Mouse (Mus musculus): ENCODE measurements at regions not wholly inside any gene's neighbourhood (a gene's known extent, or its start where the extent isn't known, plus 50 kb on each side); places are given as distances from the start of the nearest gene placed in this dataset.

DNA sequence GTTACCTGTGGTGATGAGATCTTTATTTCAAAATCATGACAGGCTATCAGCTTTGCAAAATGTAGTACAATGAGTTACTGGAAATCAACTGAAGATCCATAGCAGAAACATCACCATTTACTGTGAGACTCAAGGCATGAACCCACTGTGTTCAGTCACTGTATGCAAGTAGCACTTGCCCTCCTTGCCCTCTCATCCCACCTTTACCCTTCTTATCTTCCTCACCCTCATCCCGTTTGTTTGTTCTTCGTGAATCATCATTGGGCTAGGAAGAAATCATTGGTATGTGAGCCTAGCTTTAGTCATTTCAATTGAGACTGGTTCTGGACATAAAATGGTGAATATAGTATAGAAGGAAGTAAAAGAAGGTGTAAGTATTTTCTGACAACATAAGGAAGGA is 223.6 kb downstream of the Gm5447 start:
- Histone ChIP-seq H3K36me3 (no peaks in the 10 kb centered on the region), H3K4me3 (no peak overlapping the region), H3K9me3 (no peaks in the 10 kb centered on the region), H3K27ac (replicated peaks) (no peak overlapping the region), H3K4me1 (no peaks in the 10 kb centered on the region), H3K27me3 (no peaks in the 10 kb centered on the region), H3K4me2 (replicated peaks) (no peak overlapping the region), H3K9ac (replicated peaks) (no peak overlapping the region)
- 84% methylated on average over 2 of the region's 2 CpGs for WGBS
- no peak for ATAC-seq (ENCODE audit: low FRiP score, low read depth)

DNA sequence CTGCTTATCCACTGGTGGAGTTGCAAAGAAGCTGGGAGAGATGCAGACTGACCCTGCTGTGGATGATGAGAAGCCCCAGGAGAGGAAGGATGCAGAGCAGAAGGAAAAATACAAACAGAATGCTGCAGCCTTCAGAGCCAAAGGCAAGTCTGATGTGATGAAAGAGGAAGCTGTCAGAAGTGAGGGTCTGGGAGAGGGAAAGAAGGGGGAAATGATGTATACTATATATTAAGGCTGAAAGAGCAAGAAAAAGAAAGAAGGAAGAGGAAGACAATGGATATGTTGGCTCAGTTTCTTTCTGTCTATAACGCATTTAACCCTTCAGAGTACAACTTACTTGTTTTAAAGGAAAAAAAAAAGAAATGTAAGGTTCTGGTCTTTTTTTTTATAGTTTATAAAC is 225.4 kb downstream of the Gm5447 start:
- no peaks in the 10 kb centered on the region for H3K27me3 ChIP-seq
- H3K4me1 ChIP-seq: no peaks in the 10 kb centered on the region
- H3K4me3 ChIP-seq: no peak overlapping the region
- no peaks in the 10 kb centered on the region for H3K9me3 ChIP-seq
- ATAC-seq (ENCODE audit: low FRiP score, low read depth): no peak
- no peaks in the 10 kb centered on the region for H3K36me3 ChIP-seq
- no peak overlapping the region for H3K9ac ChIP-seq (replicated peaks)
- H3K4me2 ChIP-seq (replicated peaks): no peak overlapping the region
- no peak overlapping the region for H3K27ac ChIP-seq (replicated peaks)
- WGBS: 83% methylated on average over 1 of the region's 1 CpGs

DNA sequence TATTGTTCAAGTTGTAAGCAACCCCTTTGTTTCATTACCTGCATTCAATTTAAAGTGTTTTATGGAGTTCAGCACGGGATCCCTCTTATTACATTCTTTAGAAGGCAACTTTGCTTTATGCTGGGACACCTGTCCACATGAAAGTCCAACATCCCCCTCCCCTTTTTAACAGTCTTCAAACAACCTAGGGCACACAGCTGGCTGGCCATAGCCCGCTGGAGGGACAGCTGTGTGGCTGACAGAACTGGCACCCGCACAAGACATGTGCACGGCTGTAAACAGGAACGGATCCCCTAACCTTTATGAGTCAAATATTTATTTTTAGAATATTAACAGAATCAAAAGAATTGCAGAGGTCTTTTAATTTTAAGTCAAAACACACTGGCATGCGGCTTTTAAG is 230.1 kb downstream of the Gm5447 start:
- no peak overlapping the region for H3K27ac ChIP-seq (replicated peaks)
- H3K4me1 ChIP-seq: no peaks in the 10 kb centered on the region
- H3K27me3 ChIP-seq: no peaks in the 10 kb centered on the region
- ATAC-seq (ENCODE audit: low FRiP score, low read depth): no peak
- no peak overlapping the region for H3K4me3 ChIP-seq
- no peak overlapping the region for H3K4me2 ChIP-seq (replicated peaks)
- 79% methylated on average over 6 of the region's 6 CpGs for WGBS
- no peaks in the 10 kb centered on the region for H3K9me3 ChIP-seq
- no peak overlapping the region for H3K9ac ChIP-seq (replicated peaks)
- H3K36me3 ChIP-seq: no peaks in the 10 kb centered on the region

DNA sequence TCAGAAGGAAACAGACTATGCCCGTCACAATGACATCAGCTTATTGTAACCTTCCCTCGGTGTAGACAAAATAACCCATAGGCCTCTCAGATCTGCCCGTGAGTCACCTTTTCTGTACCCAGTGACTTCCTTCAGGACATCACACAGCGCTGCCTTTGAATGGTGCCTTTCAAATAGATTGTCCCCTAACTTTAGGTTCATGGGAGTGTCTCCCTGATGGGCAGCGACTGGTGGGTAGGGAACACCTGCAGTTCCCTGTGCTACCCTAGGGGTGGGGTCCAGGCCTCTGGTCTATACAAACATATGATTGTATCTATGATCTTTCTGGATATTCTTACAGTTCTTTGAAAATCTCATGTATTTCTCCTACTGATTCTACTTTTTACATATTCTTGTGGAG is 232.4 kb downstream of the Gm5447 start:
- no peak for ATAC-seq (ENCODE audit: low FRiP score, low read depth)
- H3K9ac ChIP-seq (replicated peaks): no peak overlapping the region
- H3K27ac ChIP-seq (replicated peaks): no peak overlapping the region
- H3K9me3 ChIP-seq: no peaks in the 10 kb centered on the region
- H3K4me1 ChIP-seq: no peaks in the 10 kb centered on the region
- 54% methylated on average over 5 of the region's 5 CpGs for WGBS
- no peaks in the 10 kb centered on the region for H3K36me3 ChIP-seq
- no peak overlapping the region for H3K4me3 ChIP-seq
- H3K27me3 ChIP-seq: no peaks in the 10 kb centered on the region
- H3K4me2 ChIP-seq (replicated peaks): no peak overlapping the region

DNA sequence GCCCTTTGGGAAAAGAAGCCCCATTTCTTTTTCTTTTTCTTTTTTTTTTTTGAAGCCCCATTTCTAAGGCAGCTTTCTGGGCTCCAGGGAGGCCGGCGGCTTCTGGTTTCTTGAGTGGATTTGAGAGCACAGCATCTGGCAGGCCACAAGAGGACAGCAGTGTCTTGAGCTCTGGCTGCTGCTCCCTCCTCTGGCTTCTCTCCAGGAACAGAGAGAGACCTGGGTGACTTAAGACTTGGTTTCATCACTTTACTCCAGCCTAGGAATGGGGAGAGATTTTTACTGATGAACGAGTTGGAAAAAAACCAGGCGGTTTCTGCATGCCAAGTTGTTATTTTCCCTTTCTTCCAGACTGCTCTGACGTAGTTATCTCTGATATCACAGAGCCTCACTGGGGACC is 233.7 kb downstream of the Gm5447 start:
- no peak overlapping the region for H3K4me3 ChIP-seq
- H3K9ac ChIP-seq (replicated peaks): no peak overlapping the region
- no peaks in the 10 kb centered on the region for H3K36me3 ChIP-seq
- no peak for ATAC-seq (ENCODE audit: low FRiP score, low read depth)
- 67% methylated on average over 5 of the region's 5 CpGs for WGBS
- H3K4me2 ChIP-seq (replicated peaks): no peak overlapping the region
- no peaks in the 10 kb centered on the region for H3K9me3 ChIP-seq
- H3K27me3 ChIP-seq: no peaks in the 10 kb centered on the region
- H3K4me1 ChIP-seq: no peaks in the 10 kb centered on the region
- no peak overlapping the region for H3K27ac ChIP-seq (replicated peaks)

DNA sequence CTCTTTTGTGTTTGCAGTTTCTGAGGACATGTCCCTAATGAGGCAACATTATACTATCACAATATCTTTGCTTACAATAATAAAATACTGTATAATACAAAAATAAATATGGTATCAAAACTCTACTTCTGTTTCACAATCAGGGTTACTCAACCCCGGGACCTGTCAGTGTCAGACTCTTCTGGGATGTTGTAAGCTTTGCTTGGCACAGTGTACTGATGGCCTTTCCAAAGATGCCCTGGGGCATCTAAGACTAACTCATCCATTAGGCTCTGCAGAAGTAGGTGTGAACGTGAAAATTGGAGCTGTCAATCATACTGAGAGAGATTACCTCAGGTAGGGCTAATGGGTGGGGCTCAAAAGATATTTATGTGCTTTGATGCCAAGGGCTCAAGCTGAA is 249.0 kb downstream of the Gm5447 start:
- no peaks in the 10 kb centered on the region for H3K9me3 ChIP-seq
- no peak overlapping the region for H3K4me2 ChIP-seq (replicated peaks)
- no peak for ATAC-seq (ENCODE audit: low FRiP score, low read depth)
- H3K4me1 ChIP-seq: no peaks in the 10 kb centered on the region
- 77% methylated on average over 2 of the region's 2 CpGs for WGBS
- H3K9ac ChIP-seq (replicated peaks): no peak overlapping the region
- H3K4me3 ChIP-seq: no peak overlapping the region
- no peak overlapping the region for H3K27ac ChIP-seq (replicated peaks)
- no peaks in the 10 kb centered on the region for H3K36me3 ChIP-seq
- no peaks in the 10 kb centered on the region for H3K27me3 ChIP-seq

DNA sequence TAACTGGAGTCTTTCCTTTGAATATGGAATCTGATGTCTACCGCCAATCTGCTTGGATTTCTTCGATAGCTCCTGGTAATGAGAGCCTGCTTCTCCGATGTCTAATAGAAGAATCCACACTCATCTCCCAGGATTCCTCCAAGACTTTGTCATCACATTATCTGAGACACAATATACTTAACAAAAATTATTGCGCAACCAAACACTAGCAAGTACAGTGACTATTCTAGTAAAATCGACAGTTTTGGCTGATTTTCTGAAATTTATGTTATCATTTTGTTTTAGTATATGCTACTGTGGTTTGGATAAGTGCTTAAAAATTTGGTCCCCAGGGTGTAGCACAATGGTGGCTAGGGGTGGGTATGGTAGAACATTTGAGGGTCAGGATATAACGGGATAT is 266.5 kb downstream of the Gm5447 start:
- Histone ChIP-seq H3K36me3 (no peaks in the 10 kb centered on the region), H3K4me1 (no peaks in the 10 kb centered on the region), H3K4me3 (no peak overlapping the region), H3K9ac (replicated peaks) (no peak overlapping the region), H3K9me3 (no peaks in the 10 kb centered on the region), H3K27me3 (no peaks in the 10 kb centered on the region), H3K4me2 (replicated peaks) (no peak overlapping the region), H3K27ac (replicated peaks) (no peak overlapping the region)
- WGBS: 96% methylated on average over 6 of the region's 6 CpGs
- ATAC-seq (ENCODE audit: low FRiP score, low read depth): no peak

DNA sequence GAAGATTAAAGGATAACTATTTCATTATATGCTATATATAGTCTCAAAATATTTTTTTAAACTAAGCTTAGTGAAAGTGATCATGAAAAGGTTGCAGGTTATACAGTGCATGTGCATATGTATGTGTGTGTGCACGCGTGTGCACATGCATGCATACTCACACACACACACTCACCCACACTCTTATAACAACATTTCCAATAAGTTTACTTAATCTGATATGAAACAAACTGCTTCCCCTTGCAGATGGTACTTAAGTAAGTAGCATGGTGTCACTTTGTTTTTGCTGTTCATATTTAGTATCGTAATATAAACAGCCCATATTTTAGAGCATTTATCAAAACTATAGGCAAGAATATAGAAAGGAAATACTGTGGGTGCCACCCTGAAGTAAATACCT is 275.0 kb downstream of the Gm5447 start:
- Histone ChIP-seq H3K36me3 (no peaks in the 10 kb centered on the region), H3K27ac (replicated peaks) (no peak overlapping the region), H3K9me3 (no peaks in the 10 kb centered on the region), H3K4me3 (no peak overlapping the region), H3K27me3 (no peaks in the 10 kb centered on the region), H3K9ac (replicated peaks) (no peak overlapping the region), H3K4me2 (replicated peaks) (no peak overlapping the region), H3K4me1 (no peaks in the 10 kb centered on the region)
- 93% methylated on average over 3 of the region's 3 CpGs for WGBS
- ATAC-seq (ENCODE audit: low FRiP score, low read depth): no peak

DNA sequence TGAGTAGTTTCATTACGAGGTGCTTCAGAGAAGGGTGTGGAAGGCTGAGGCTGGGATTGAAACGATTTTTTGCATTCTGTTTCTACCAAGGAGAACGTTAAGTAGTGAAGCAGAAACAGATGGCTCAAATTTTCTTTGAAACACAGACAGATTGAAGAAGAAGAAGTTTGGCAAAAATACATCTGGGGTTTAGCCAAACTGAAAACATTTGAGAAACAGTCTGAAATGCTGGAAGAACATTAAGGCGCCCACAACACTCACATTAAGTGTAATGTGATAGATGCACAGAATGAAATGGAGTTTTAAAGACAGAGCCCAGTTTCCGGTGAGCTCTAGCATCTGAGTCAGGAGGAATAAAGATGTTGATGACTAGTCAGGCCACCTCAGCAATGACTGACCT is 275.5 kb downstream of the Gm5447 start:
- Histone ChIP-seq H3K4me2 (replicated peaks) (no peak overlapping the region), H3K9me3 (no peaks in the 10 kb centered on the region), H3K4me1 (no peaks in the 10 kb centered on the region), H3K36me3 (no peaks in the 10 kb centered on the region), H3K4me3 (no peak overlapping the region), H3K27ac (replicated peaks) (no peak overlapping the region), H3K9ac (replicated peaks) (no peak overlapping the region), H3K27me3 (no peaks in the 10 kb centered on the region)
- ATAC-seq (ENCODE audit: low FRiP score, low read depth): no peak
- 82% methylated on average over 5 of the region's 5 CpGs for WGBS

DNA sequence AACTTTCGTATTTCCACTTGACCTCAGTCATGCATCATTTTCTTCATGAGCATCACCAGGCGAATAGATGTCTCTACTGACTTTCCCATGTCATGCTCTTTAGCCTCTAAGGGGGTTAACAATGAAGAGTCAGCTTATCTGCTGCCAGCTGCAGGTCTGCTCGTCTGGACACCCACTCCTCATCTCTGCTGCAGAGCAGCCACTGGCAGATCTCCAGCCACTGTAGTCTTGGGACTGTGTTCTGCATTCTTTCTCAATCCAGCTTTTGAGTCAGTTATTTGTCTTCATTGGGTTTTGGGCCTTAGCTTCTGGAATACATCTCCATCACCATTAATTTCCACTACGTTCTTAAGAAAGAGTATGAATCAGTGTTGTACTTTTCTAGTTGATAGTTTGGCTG is 280.0 kb downstream of the Gm5447 start:
- no peaks in the 10 kb centered on the region for H3K27me3 ChIP-seq
- H3K4me2 ChIP-seq (replicated peaks): no peak overlapping the region
- no peak overlapping the region for H3K27ac ChIP-seq (replicated peaks)
- no peaks in the 10 kb centered on the region for H3K9me3 ChIP-seq
- no peak for ATAC-seq (ENCODE audit: low FRiP score, low read depth)
- no peaks in the 10 kb centered on the region for H3K36me3 ChIP-seq
- H3K4me3 ChIP-seq: no peak overlapping the region
- no peak overlapping the region for H3K9ac ChIP-seq (replicated peaks)
- WGBS: 81% methylated on average over 4 of the region's 4 CpGs
- H3K4me1 ChIP-seq: no peaks in the 10 kb centered on the region

DNA sequence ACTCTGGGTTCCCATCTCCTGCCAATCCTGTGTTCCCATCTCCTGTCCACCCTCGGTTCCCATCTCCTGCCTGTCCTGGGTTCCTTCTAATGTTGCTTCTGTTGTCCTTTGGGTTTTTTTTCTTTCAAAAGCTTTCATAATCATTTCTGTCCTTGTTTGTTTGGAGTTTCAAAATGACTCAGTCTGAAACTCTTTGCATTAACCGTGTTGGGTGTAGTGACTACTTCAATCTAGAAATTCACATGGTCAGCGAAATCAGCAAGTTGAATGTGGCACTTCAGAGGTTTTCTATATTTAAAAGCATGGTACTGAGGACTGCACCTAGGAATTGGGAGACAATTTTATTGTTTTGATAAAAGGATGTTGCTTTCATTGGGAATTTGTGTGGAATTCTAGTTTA is 280.7 kb downstream of the Gm5447 start:
- Histone ChIP-seq H3K27ac (replicated peaks) (no peak overlapping the region), H3K4me1 (no peaks in the 10 kb centered on the region), H3K9me3 (no peaks in the 10 kb centered on the region), H3K36me3 (no peaks in the 10 kb centered on the region), H3K27me3 (no peaks in the 10 kb centered on the region), H3K4me3 (no peak overlapping the region), H3K4me2 (replicated peaks) (no peak overlapping the region), H3K9ac (replicated peaks) (no peak overlapping the region)
- 84% methylated on average over 3 of the region's 3 CpGs for WGBS
- no peak for ATAC-seq (ENCODE audit: low FRiP score, low read depth)

DNA sequence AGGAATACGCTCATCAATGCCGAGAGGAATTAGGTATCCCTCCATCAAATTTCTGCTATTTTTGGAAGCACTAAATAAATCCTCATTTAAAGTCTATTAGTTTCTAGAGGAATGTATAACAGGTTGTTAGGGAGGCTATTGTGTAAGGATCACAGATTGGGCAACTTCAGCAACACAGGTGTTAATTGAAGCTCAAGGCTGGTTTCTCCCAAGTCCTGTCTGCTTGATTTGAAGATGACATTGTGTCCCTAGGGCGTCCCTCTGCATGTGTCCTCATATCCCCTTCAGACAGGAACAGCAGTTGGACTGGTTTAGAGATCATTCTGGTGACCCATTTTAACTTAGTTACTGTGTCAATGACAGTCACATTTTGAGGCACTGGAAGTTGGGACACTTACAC is 281.5 kb downstream of the Gm5447 start:
- Histone ChIP-seq H3K27me3 (no peaks in the 10 kb centered on the region), H3K27ac (replicated peaks) (no peak overlapping the region), H3K4me2 (replicated peaks) (no peak overlapping the region), H3K4me3 (no peak overlapping the region), H3K36me3 (no peaks in the 10 kb centered on the region), H3K9me3 (no peaks in the 10 kb centered on the region), H3K4me1 (no peaks in the 10 kb centered on the region), H3K9ac (replicated peaks) (no peak overlapping the region)
- no peak for ATAC-seq (ENCODE audit: low FRiP score, low read depth)
- WGBS: 88% methylated on average over 3 of the region's 3 CpGs

DNA sequence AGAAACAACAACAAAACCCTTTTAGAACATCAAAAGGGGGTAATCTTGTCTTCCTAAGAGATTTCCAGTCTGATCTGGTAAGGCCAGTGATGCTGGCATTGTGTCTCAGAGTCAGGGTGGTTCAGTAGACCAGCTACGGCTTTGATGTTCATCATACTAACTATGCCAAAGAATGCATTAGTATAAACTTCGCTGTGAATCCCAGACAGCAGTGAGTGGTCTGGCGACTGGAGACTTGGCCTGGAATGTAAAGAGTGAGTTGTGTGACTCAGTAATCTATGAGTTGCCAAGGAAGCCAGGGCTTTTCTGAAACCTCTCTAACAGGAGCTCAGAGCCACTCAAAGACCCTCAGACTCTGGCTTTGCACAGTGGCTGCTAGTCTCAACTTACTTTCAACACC is 288.1 kb upstream of the Foxq1 start:
- 74% methylated on average over 3 of the region's 3 CpGs for WGBS
- H3K4me2 ChIP-seq (replicated peaks): no peak overlapping the region

More for the DNA sequence above, 288.1 kb upstream of the Foxq1 start:
- no peak for ATAC-seq (ENCODE audit: low FRiP score, low read depth)
- Histone ChIP-seq H3K36me3 (no peaks in the 10 kb centered on the region), H3K9me3 (no peaks in the 10 kb centered on the region), H3K4me3 (no peak overlapping the region), H3K4me1 (no peaks in the 10 kb centered on the region), H3K27ac (replicated peaks) (no peak overlapping the region), H3K9ac (replicated peaks) (no peak overlapping the region), H3K27me3 (no peaks in the 10 kb centered on the region)
